ENCODE assay signal across 8 mouse cellular contexts in genomic region chr7:118129430-118130041, GRCm38 (mm10). TPM values are rescaled to one million over a fixed set of nuclear protein-coding genes. Genes with fewer than 3 reads are reported as not detected.
DNase-seq lines count a peak whose midpoint lies in the region; ATAC-seq and TF ChIP-seq lines count a peak whose summit lies in the region.

Arl6ip1 (minus strand) TSS chr7:118129662.

- peak; percentile 92 for ATAC-seq in G1E (ENCODE audit: extremely low read depth, insufficient number of reproducible peaks, low FRiP score, poor library complexity, severe bottlenecking)
- ATAC-seq in forebrain, postnatal 0 days, result peak; percentile 99
- ATAC-seq in lung, embryonic 15.5 days (ENCODE audit: borderline replicate concordance, extremely low read depth, low FRiP score, low TSS enrichment), result peak; percentile 99

- DNase-seq in G1E (ENCODE audit: low spot score), result peak; percentile 92
- DNase-seq in cerebellum, adult 2 months, result peak; percentile 95 to 98
- DNase-seq in forebrain, postnatal 0 days, result peak; percentile 98
- peak; percentile 97 for DNase-seq in heart, postnatal 4 days
- DNase-seq in layer of hippocampus, adult 8-10 months (ENCODE audit: low spot score in 2 of 2), result peak; percentile 97 to 98
- peak; percentile 98 for DNase-seq in ovary, adult 18-20 months (ENCODE audit: low spot score)
- DNase-seq in thymus, postnatal 0 days (ENCODE audit: low spot score), result peak; percentile 99

- under 1% methylated on average over 39 of the region's 39 CpGs for WGBS in cerebellum, adult 2 months
- WGBS in forebrain, postnatal 0 days, result under 1% methylated on average over 39 of the region's 39 CpGs
- WGBS in lung, embryonic 15.5 days, result under 1% methylated on average over 39 of the region's 39 CpGs

- peak within 1 kb of the TSS; percentile 86 for H3K4me3 ChIP-seq in G1E (ENCODE audit: low read depth, low read length)
- peak within 1 kb of the TSS; percentile 80 for H3K4me3 ChIP-seq in cerebellum, adult 2 months (replicated peaks; ENCODE audit: insufficient read depth, low read depth, low read length)
- H3K4me3 ChIP-seq in forebrain, postnatal 0 days (ENCODE audit: low read depth, low read length), result peak within 1 kb of the TSS; percentile 87
- H3K4me3 ChIP-seq in lung, embryonic 15.5 days, result peak within 1 kb of the TSS; percentile 87

- peaks cover 29% of the 10 kb centered on the region for H3K4me1 ChIP-seq in G1E (ENCODE audit: insufficient read depth, low read depth, low read length)
- no peaks in the 10 kb centered on the region; the same call in 1 of the 2 replicates for H3K4me1 ChIP-seq in cerebellum, adult 2 months (ENCODE audit: control insufficient read depth, insufficient read depth, low read length)
- peaks cover 13% of the 10 kb centered on the region; the same call in 1 of the 2 replicates for H3K4me1 ChIP-seq in forebrain, postnatal 0 days (ENCODE audit: insufficient read depth)
- peaks cover 30% of the 10 kb centered on the region for H3K4me1 ChIP-seq in lung, embryonic 15.5 days

- peak within 1 kb of the TSS; percentile 50 for H3K27ac ChIP-seq in cerebellum, adult 2 months (ENCODE audit: insufficient read depth, low read length)
- H3K27ac ChIP-seq in forebrain, postnatal 0 days (ENCODE audit: low read depth, low read length), result peak within 1 kb of the TSS; percentile 87
- H3K27ac ChIP-seq in lung, embryonic 15.5 days, result peak within 1 kb of the TSS; percentile 94

- H3K36me3 ChIP-seq in G1E (replicated peaks), result peaks cover 25% of the 10 kb centered on the region
- peaks cover 2% of the 10 kb centered on the region for H3K36me3 ChIP-seq in forebrain, postnatal 0 days (ENCODE audit: insufficient read depth)
- H3K36me3 ChIP-seq in lung, embryonic 15.5 days, result peaks cover 9% of the 10 kb centered on the region

- TF ChIP-seq POLR2A in cerebellum, adult 2 months (IDR thresholded peaks at IDR 0.05; ENCODE audit: borderline replicate concordance, insufficient read depth, low read length), result peak; percentile 97

- H3K27me3 ChIP-seq in G1E (ENCODE audit: insufficient read depth, low read length), result no peaks in the 10 kb centered on the region
- no peaks in the 10 kb centered on the region for H3K27me3 ChIP-seq in cerebellum, adult 2 months (ENCODE audit: control insufficient read depth, insufficient read depth, low read length)
- no peaks in the 10 kb centered on the region for H3K27me3 ChIP-seq in forebrain, postnatal 0 days (ENCODE audit: insufficient read depth, low read length)
- no peaks in the 10 kb centered on the region for H3K27me3 ChIP-seq in lung, embryonic 15.5 days

- peak within 1 kb of the TSS; percentile 87 for H3K9ac ChIP-seq in forebrain, postnatal 0 days
- H3K9ac ChIP-seq in lung, embryonic 15.5 days, result peak within 1 kb of the TSS; percentile 87

- no peaks in the 10 kb centered on the region for H3K9me3 ChIP-seq in G1E (replicated peaks)
- no peaks in the 10 kb centered on the region for H3K9me3 ChIP-seq in forebrain, postnatal 0 days (ENCODE audit: low read length)
- no peaks in the 10 kb centered on the region for H3K9me3 ChIP-seq in lung, embryonic 15.5 days

- no peak for TF ChIP-seq CTCF in G1E (IDR thresholded peaks at IDR 0.05; ENCODE audit: low read depth, low read length)
- TF ChIP-seq CTCF in cerebellum, adult 2 months (IDR thresholded peaks at IDR 0.05; ENCODE audit: borderline replicate concordance, insufficient read depth, low read depth, low read length), result no peak
- TF ChIP-seq CTCF in forebrain, postnatal 0 days (IDR thresholded peaks at IDR 0.05; ENCODE audit: low read depth), result no peak

- H3K4me2 ChIP-seq in forebrain, postnatal 0 days (ENCODE audit: low read depth), result peak within 1 kb of the TSS; percentile 75
- H3K4me2 ChIP-seq in lung, embryonic 15.5 days, result peak within 1 kb of the TSS; percentile 85

RNA-seq across cellular contexts. Expression of gene Arl6ip1, which starts in this region (rescaled TPM):
- total RNA-seq in G1E (2014; fragmentation: Nextera tagmentation) (287 and 297 TPM in 2 replicates), G1E (2017) (139 and 169 TPM in 2 replicates)
- polyA plus RNA-seq in G1E (2012), result 16.7 and 23.3 TPM in 2 replicates
- 280 and 281 TPM in 2 replicates for polyA plus RNA-seq in cerebellum, adult 2 months (2012; rRNA removed)
- 292 and 386 TPM in 2 replicates for total RNA-seq in forebrain, postnatal 0 days (2014; rRNA removed)
- 588 and 659 TPM in 2 replicates for polyA plus RNA-seq in forebrain, postnatal 0 days (2015; fragmentation: Nextera tagmentation; extraction: Ambion mirVana)
- 10 to 100 TPM; 71.5 to 81.9 TPM for total RNA-seq in heart, postnatal 4 days (2021)
- total RNA-seq in layer of hippocampus, adult 8-10 months (2022), result 100 to 1,000 TPM; 272 to 300 (median 282) TPM
- 500 and 550 TPM in 2 replicates for polyA plus RNA-seq in lung, embryonic 15.5 days (2015; fragmentation: Nextera tagmentation; extraction: Ambion mirVana)
- 1,029 and 1,106 TPM in 2 replicates for polyA plus RNA-seq in thymus, postnatal 0 days (2015; fragmentation: Nextera tagmentation; extraction: Ambion mirVana)

Comparison
In these comparisons a context has a peak if more than half of its experiments do, and no peak if none do; other contexts are left out.
1. Peak in every context shown above with its lines: DNase-seq, ATAC-seq, H3K4me3 ChIP-seq and H3K27ac ChIP-seq.
2. RNA of gene Arl6ip1 (polyA plus RNA-seq): 1,029 to 1,106 TPM in thymus, postnatal 0 days, 588 to 659 TPM in forebrain, postnatal 0 days, 500 to 550 TPM in lung, embryonic 15.5 days and 280 to 281 TPM in cerebellum, adult 2 months; 16.7 to 23.3 TPM in G1E; every median in the first group is over 10 times any median in the second.